Mouse (Mus musculus) hindbrain, embryonic 11.5 days (tissue): ENCODE results near the gene Gm8020. TPM values are rescaled to one million over a fixed set of nuclear protein-coding genes. Genes with fewer than 3 reads are reported as not detected.
"Not testable (repeated sequence)": the region's sequence is repeated elsewhere in the genome, so short reads cannot be mapped to it uniquely, and the experiment has no call there.

Experiments
- ATAC-seq: fragments of 200-750 bp; cut with Nextera tagmentation; 2 replicates; pipeline ENCODE4 v1.8.0; 2017; ENCODE audit warnings: mild to moderate bottlenecking, moderate TSS enrichment, moderate library complexity; ENCODE audit not compliant: low FRiP score
- DNase-seq: peaks from one replicate; pipeline ENCODE4 v3.0.0-alpha.2; 2015; ENCODE audit warnings: low spot score
- H3K27ac ChIP-seq: fragments of 300-500 bp; sonication (generic); 2 replicates; pipeline ENCODE4 v1.5.1; 2014; ENCODE audit warnings: mild to moderate bottlenecking, low read depth, low read length
- H3K27me3 ChIP-seq: fragments of 300-500 bp; sonication (generic); 2 replicates; pipeline ENCODE4 v1.6.1; 2014; ENCODE audit warnings: mild to moderate bottlenecking, low read length, moderate library complexity, mixed read lengths; ENCODE audit not compliant: control insufficient read depth, insufficient read depth
- H3K36me3 ChIP-seq: fragments of 300-500 bp; sonication (generic); 2 replicates; pipeline ENCODE4 v1.6.1; 2014; ENCODE audit warnings: mild to moderate bottlenecking, low read length, moderate library complexity, mixed read lengths; ENCODE audit not compliant: control insufficient read depth, insufficient read depth
- H3K4me1 ChIP-seq: fragments of 300-500 bp; sonication (generic); replicated peaks from 2 replicates; pipeline ENCODE4 v1.6.1; 2014; ENCODE audit warnings: low read length, mixed read lengths; ENCODE audit not compliant: control insufficient read depth, insufficient read depth
- H3K4me2 ChIP-seq: fragments of 300-500 bp; sonication (generic); replicated peaks from 2 replicates; pipeline ENCODE4 v1.6.1; 2014; ENCODE audit warnings: mild to moderate bottlenecking, low read depth, low read length
- H3K4me3 ChIP-seq: fragments of 300-500 bp; sonication (generic); 2 replicates; pipeline ENCODE4 v1.5.1; 2014; ENCODE audit warnings: low read depth, low read length
- H3K9ac ChIP-seq: fragments of 300-500 bp; sonication (generic); 2 replicates; pipeline ENCODE4 v1.6.1; 2014; ENCODE audit warnings: low read depth, low read length
- H3K9me3 ChIP-seq: fragments of 300-500 bp; sonication (generic); 2 replicates; pipeline ENCODE4 v1.6.1; 2016; ENCODE audit warnings: low read length; ENCODE audit not compliant: control insufficient read depth
- WGBS: fragments of 180-500 bp; shearing (Covaris S2); extraction: QIAGEN DNeasy Blood & Tissue Kit; methylation state at CpG from one replicate; pipeline ENCODE4 v1.1.7; 2014; 5-methylcytosine and 5-hydroxymethylcytosine counted together
- polyA plus RNA-seq: library from polyadenylated mRNA; unstranded; fragments of >200 nt; fragmentation: Nextera tagmentation; extraction: Ambion mirVana; gene quantifications from 2 replicates; pipeline ENCODE4 v1.2.1, GENCODE M21; 2014

The Gm8020 gene
- polyA plus RNA-seq: not detected in 2 replicates

DNA sequence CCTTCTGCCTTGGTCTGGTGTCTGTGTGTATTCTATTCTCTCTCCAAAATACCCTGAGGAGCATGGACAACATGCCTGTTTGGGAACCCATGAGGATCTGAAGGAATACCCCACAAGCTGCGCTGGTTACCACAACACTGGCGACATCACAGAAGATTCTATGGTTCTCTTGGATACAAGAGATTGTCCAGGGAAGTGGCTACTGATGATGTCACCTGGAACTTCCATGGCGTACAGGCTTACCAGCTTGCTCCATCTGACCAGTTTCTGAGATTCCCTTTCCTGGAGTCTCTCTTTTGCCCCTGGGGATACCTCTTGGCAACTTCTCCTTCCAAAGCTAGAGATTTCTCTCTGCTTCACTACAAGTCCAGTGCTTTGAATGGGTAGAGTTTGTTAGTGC, at the start of gene Gm8020:
Gene Gm8020 (minus strand): TSS at position 101 of the 400 bp plus-strand sequence.
- ATAC-seq, H3K36me3 ChIP-seq: not testable (repeated sequence)
- WGBS: 92% methylated on average over 2 of the region's 3 CpGs

DNA sequence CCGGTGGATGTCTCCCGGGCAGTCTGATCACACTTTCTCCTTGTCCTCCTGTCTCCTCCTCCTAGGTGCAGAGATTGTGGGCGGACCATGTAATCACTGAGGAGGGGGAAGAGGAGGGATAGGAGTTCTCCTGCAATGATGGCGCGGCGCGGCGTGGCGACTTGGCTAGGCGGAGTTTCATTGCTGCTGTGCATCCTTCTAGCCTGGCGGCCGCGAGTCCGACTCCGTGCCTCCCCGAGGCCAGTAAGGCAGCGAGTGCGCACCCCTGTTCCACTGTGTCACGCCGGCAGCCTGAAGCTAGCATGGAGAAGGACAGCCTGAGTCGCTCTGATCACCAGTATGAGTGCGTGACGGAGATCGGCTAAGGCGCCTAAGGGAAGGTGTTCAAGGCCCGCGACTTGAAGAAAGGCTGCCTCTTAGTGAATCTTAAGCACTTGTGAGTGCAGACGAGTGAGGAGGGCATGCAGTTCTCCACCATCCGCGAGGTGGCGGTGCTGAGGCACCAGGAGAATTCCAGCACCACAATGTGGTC, 41.1 kb upstream of the Gm8020 start:
- not testable (repeated sequence) for H3K4me3 ChIP-seq, H3K27me3 ChIP-seq, H3K4me2 ChIP-seq, H3K27ac ChIP-seq, H3K4me1 ChIP-seq, DNase-seq, H3K9ac ChIP-seq, H3K9me3 ChIP-seq, H3K36me3 ChIP-seq
- 6% methylated on average over 19 of the region's 31 CpGs for WGBS
- ATAC-seq: peak; percentile 49; the same call in 1 of the 2 replicates

More for the DNA sequence above, at the start of gene Gm8020:
- H3K9me3 ChIP-seq, H3K9ac ChIP-seq, H3K27me3 ChIP-seq, H3K4me2 ChIP-seq, H3K4me3 ChIP-seq, H3K27ac ChIP-seq, DNase-seq, H3K4me1 ChIP-seq: not testable (repeated sequence)

DNA sequence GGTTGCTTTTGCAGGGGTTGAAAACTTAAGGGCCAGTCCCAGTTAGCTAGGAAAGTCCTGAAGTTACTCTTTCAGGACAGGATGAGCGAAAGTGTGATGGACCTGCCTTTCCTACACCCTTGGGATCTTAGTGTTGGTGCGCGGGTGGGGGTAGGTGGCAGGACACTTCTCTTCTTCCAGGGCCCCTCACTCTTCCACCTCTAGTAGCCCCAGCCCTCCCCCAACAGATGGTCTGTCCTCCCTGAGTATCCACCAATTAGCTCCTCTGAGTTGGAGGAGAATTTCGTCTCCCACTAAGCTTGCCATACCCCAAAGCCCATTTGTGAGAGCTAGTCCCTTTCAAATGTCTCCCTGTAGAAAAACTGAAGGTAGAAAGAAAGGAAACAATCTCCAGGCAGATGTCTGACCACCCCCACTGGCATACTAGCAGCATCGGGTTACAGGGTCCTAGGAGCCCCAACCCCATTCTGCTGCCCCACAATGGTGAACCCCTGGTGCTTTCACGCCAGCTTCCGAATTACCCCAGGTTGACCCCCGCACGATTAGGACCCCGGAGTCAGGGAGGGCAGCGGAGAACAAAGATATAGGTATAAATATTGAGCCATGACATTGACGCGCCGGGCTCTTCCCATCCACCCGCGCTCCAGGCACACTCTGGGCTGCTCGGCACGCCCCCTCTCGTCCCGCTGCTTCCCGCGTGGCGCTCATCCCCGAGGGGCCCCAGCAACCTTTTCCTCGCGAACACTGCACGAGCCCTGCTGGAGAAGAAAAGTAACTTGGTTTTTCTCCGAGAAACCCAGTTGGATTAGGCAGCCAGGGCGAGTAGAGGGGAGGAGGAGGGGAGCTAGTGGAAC, 40.4 kb upstream of the Gm8020 start:
- H3K9ac ChIP-seq, H3K27me3 ChIP-seq, H3K9me3 ChIP-seq, H3K4me1 ChIP-seq, H3K4me3 ChIP-seq, H3K4me2 ChIP-seq, H3K27ac ChIP-seq, H3K36me3 ChIP-seq, DNase-seq: not testable (repeated sequence)
- peak; percentile 61; the same call in 1 of the 2 replicates for ATAC-seq
- WGBS: 21% methylated on average over 21 of the region's 29 CpGs

DNA sequence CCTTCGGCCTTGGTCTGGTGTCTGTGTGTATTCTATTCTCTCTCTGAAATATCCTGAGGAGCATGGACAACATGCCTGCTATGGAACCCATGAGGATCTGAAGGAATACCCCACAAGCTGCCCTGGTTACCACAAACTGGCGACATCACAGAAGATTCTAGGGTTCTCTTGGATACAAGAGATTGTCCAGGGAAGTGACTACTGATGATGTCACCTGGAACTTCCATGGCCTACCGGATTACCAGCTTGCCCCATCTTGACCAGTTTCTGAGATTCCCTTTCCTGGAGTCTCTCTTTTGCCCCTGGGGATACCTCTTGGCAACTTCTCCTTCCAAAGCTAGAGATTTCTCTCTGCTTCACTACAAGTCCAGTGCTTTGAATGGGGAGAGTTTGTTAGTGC, 22.0 kb upstream of the Gm8020 start, which contains the start of gene Gm8024:
Gene Gm8024 (minus strand): TSS at position 101 of the 400 bp plus-strand sequence.
- not testable (repeated sequence) for H3K4me2 ChIP-seq, H3K4me3 ChIP-seq, H3K27ac ChIP-seq, H3K27me3 ChIP-seq, ATAC-seq, H3K36me3 ChIP-seq, H3K4me1 ChIP-seq, H3K9ac ChIP-seq, H3K9me3 ChIP-seq, DNase-seq
- 96% methylated on average over 1 of the region's 3 CpGs for WGBS

DNA sequence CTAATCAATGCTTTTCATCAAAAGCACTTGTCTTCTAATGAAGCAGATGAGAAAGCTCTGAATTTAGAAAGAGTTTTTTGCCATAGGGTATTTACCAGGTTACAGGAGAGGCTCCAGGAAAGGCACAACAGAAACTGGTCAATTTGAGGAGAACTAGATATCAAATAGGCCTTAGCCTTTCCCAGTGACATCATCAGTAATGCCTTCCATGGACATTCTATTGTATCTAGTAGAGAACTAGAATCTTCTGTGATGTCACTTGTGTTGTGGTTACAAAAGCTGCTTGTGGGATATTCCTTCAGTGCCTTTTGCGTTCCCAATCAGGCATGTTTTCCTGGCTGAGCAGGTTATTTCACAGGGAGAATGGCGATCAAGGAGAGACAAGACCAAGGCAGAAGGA, 38.6 kb downstream of the Gm8020 start, which contains the start of gene Gm8011:
Gene Gm8011 (plus strand): TSS at position 301 of the 400 bp plus-strand sequence.
- not testable (repeated sequence) for ATAC-seq, DNase-seq, H3K27me3 ChIP-seq, H3K36me3 ChIP-seq, H3K27ac ChIP-seq, H3K4me1 ChIP-seq, H3K9me3 ChIP-seq, H3K4me2 ChIP-seq, H3K4me3 ChIP-seq, H3K9ac ChIP-seq
- 48% methylated on average over 2 of the region's 2 CpGs for WGBS

Other genes with a start within 250 kb of the Gm8020 start
- gene Gm17026, start 242.3 kb downstream of the Gm8020 start, polyA plus RNA-seq: not detected in 2 replicates
- not detected in 2 replicates for gene Gm9611, start 205.0 kb downstream of the Gm8020 start, polyA plus RNA-seq
- gene Gm7995, start 192.1 kb downstream of the Gm8020 start, polyA plus RNA-seq: not detected in 2 replicates
- gene Gm8005, start 62.7 kb downstream of the Gm8020 start, polyA plus RNA-seq: not detected in 2 replicates
- gene Gm8011, start 38.5 kb downstream of the Gm8020 start, polyA plus RNA-seq: not detected in 2 replicates
- not detected in 2 replicates for gene Gm8024, start 21.9 kb upstream of the Gm8020 start, polyA plus RNA-seq
- gene Gm17124, start 97.5 kb upstream of the Gm8020 start, polyA plus RNA-seq: not detected in 2 replicates
- gene Gm3633, start 139.6 kb upstream of the Gm8020 start, polyA plus RNA-seq: not detected in 2 replicates
- not detected in 2 replicates for gene Gm10378, start 153.6 kb upstream of the Gm8020 start, polyA plus RNA-seq